Mouse (Mus musculus): ENCODE measurements around the gene Cd86. TPM values are rescaled to one million over a fixed set of nuclear protein-coding genes. Genes with fewer than 3 reads are reported as not detected.

Gene Cd86
- polyA plus RNA-seq, 1 experiment: 14.5 TPM

DNA sequence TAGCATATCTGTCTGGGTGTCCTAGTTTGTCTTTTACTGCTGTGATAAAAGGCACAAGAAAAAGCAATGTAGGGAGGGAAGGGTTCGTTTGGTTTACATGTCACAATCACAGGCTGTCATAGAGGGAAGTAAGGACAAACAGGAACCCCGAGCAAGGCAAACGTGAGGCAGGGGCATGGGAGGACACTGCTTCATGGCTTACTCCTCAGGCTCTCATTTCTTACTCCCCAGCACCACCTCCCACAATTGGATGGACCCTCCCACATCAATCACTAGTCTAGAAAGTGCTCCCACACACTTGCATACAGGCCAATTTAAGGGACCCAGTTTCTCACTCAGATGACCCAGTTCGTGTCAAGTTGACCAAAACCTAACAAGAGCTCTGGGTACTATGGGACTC, 29.1 kb downstream of the Cd86 start:
- H3K4me3 ChIP-seq (replicated peaks; ENCODE audit: control insufficient read depth, low read depth, low read length): no peak overlapping the region
- H3K4me1 ChIP-seq (ENCODE audit: control insufficient read depth, insufficient read depth, low read length): peaks cover 1% of the 10 kb centered on the region; the same call in 1 of the 2 replicates
- WGBS: 23% methylated on average over 4 of the region's 4 CpGs
- TF ChIP-seq CTCF (IDR thresholded peaks at IDR 0.05; ENCODE audit: control insufficient read depth, insufficient read depth, low read length) (no peak), POLR2A (IDR thresholded peaks at IDR 0.05; ENCODE audit: borderline replicate concordance, control insufficient read depth, low read depth, low read length) (no peak)
- no peak overlapping the region for H3K27ac ChIP-seq (ENCODE audit: control insufficient read depth, insufficient read depth, low read depth, low read length, poor library complexity)

DNA sequence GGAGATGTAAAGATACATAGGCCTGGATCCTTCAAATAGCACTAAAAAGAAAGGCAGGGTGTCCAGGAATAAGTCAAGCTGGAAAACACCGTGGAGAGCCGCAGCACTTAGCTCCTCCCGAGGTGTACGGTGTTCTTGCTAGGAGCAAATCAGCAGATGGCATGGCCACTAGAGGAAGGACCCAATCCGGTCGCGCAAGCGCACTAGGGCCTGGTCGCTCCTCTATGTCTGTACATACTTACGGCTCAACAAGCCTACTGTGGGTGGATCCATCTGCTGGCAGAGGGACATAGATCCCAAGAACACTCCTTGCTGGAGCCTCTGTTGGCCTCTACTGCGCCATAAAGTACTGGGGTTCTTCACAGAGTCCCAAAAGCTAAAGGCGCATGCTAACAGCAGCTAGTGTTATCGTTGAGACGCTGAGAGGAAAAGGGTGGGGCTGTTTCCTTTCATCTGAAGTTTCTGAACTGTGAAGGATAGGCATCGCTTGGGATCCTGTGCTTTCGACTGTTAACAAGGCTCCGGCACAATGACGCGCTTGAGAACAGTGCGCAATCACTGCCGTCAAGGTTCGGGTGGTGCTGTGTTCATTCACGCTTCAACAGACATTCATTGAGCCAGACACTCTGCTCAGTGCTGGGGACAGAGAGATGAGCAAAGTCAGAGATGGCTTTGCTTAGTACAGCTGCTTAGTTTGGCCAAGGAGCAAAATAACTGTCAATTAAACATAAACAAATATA, 30.7 kb downstream of the Cd86 start:
- Histone ChIP-seq H3K4me1 (ENCODE audit: control insufficient read depth, insufficient read depth, low read length) (peaks cover 1% of the 10 kb centered on the region; the same call in 1 of the 2 replicates), H3K4me3 (replicated peaks; ENCODE audit: control insufficient read depth, low read depth, low read length) (no peak overlapping the region), H3K27ac (ENCODE audit: control insufficient read depth, insufficient read depth, low read depth, low read length, poor library complexity) (no peak overlapping the region)
- TF ChIP-seq POLR2A (IDR thresholded peaks at IDR 0.05; ENCODE audit: borderline replicate concordance, control insufficient read depth, low read depth, low read length) (no peak), CTCF (IDR thresholded peaks at IDR 0.05; ENCODE audit: control insufficient read depth, insufficient read depth, low read length) (no peak)
- WGBS: 85% methylated on average over 23 of the region's 23 CpGs

DNA sequence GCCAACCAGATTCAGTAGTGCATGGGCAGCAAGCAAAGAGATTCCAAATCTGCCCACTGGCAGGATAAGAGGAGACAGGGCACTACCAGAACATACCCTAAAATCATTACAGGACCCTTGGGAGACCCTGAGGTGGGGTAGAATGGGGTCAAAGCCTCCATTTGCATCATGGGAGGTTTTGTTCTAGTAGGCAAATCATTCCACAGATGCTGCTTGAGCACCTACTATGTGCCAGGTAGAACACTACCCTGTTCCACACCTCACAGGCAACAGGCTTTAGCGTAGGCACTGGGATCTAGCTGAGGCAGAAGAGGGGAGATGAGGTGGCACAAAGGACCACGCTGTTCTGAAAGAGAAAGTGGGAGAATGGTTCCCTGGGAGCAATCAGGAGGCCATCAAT, 31.5 kb downstream of the Cd86 start:
- 82% methylated on average over 2 of the region's 2 CpGs for WGBS
- Histone ChIP-seq H3K27ac (ENCODE audit: control insufficient read depth, insufficient read depth, low read depth, low read length, poor library complexity) (no peak overlapping the region), H3K4me1 (ENCODE audit: control insufficient read depth, insufficient read depth, low read length) (peaks cover 1% of the 10 kb centered on the region; the same call in 1 of the 2 replicates), H3K4me3 (replicated peaks; ENCODE audit: control insufficient read depth, low read depth, low read length) (no peak overlapping the region)
- no peak for TF ChIP-seq POLR2A (IDR thresholded peaks at IDR 0.05; ENCODE audit: borderline replicate concordance, control insufficient read depth, low read depth, low read length)
- no peak for TF ChIP-seq CTCF (IDR thresholded peaks at IDR 0.05; ENCODE audit: control insufficient read depth, insufficient read depth, low read length)

GRCm38 (mm10) chr16:36632229-36632628, 33.7 kb downstream of the Cd86 start:
- H3K4me1 ChIP-seq (ENCODE audit: control insufficient read depth, insufficient read depth, low read length): peaks cover 1% of the 10 kb centered on the region; the same call in 1 of the 2 replicates
- WGBS: 59% methylated on average over 8 of the region's 8 CpGs
- no peak overlapping the region for H3K4me3 ChIP-seq (replicated peaks; ENCODE audit: control insufficient read depth, low read depth, low read length)
- no peak overlapping the region for H3K27ac ChIP-seq (ENCODE audit: control insufficient read depth, insufficient read depth, low read depth, low read length, poor library complexity)
- TF ChIP-seq POLR2A (IDR thresholded peaks at IDR 0.05; ENCODE audit: borderline replicate concordance, control insufficient read depth, low read depth, low read length): no peak
- TF ChIP-seq CTCF (IDR thresholded peaks at IDR 0.05; ENCODE audit: control insufficient read depth, insufficient read depth, low read length): no peak

- no peak overlapping the region for H3K4me3 ChIP-seq (replicated peaks; ENCODE audit: control insufficient read depth, low read depth, low read length)
- 49% methylated on average over 5 of the region's 5 CpGs for WGBS
Measured at GRCm38 (mm10) chr16:36631607-36632006, 34.3 kb downstream of the Cd86 start.

DNA sequence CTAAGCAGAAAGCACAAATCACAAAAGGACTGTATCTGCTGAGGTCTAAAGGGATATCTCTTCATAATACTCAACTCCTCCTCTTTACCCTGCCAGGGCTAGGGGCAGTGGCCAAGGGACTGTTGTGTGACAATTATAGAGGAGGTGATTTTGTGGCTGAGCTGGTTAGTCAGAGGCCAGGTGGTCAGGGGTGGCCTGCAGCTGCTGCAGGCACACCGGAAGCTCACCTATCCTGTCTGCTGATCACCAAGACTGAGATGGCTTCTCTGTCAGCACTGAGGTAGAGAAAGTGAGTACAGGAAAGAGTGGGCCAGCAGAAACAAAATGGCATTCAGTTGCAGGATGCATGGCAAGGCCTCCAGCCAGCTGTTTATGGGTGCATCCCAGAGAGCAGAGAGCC, 38.1 kb downstream of the Cd86 start:
- peaks cover 1% of the 10 kb centered on the region; the same call in 1 of the 2 replicates for H3K4me1 ChIP-seq (ENCODE audit: control insufficient read depth, insufficient read depth, low read length)
- TF ChIP-seq CTCF (IDR thresholded peaks at IDR 0.05; ENCODE audit: control insufficient read depth, insufficient read depth, low read length): no peak
- TF ChIP-seq POLR2A (IDR thresholded peaks at IDR 0.05; ENCODE audit: borderline replicate concordance, control insufficient read depth, low read depth, low read length): no peak
- 78% methylated on average over 1 of the region's 1 CpGs for WGBS
- no peak overlapping the region for H3K27ac ChIP-seq (ENCODE audit: control insufficient read depth, insufficient read depth, low read depth, low read length, poor library complexity)
- H3K4me3 ChIP-seq (replicated peaks; ENCODE audit: control insufficient read depth, low read depth, low read length): no peak overlapping the region

More at GRCm38 (mm10) chr16:36631607-36632006, 34.3 kb downstream of the Cd86 start:
- Histone ChIP-seq H3K4me1 (ENCODE audit: control insufficient read depth, insufficient read depth, low read length) (peaks cover 1% of the 10 kb centered on the region; the same call in 1 of the 2 replicates), H3K27ac (ENCODE audit: control insufficient read depth, insufficient read depth, low read depth, low read length, poor library complexity) (peak overlapping the region; percentile 66; the same call in 1 of the 2 replicates)
- no peak for TF ChIP-seq CTCF (IDR thresholded peaks at IDR 0.05; ENCODE audit: control insufficient read depth, insufficient read depth, low read length)
- no peak for TF ChIP-seq POLR2A (IDR thresholded peaks at IDR 0.05; ENCODE audit: borderline replicate concordance, control insufficient read depth, low read depth, low read length)

DNA sequence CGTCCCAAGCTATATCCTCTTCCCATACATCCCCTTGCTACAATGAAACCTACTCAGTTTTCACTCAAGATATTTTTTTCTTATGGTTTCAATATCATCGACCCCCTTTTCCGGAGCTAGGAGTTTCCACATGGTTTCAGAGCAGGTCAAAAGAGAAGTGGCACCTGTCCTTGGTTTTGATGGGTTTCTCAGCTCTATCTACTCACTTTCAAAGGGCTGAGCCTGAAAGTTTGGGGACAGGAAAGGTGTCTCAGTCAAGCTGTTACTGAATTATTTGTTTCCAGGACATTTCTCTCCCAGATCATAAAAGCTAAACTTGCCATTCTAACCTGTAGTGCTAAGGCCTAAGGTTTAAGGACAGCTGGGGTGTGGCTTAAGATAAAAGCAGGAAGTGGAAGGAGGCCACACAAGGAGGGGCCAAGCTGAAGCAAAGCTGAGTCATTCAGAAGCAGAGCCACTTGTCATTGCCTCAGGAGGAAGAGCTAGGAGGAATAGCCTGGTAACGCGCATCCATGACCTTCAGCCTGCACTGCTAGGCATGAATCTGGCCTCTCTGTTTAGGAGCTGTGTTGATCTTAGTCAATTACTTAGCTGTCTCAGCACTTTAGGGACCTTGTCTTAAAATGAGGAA, 39.2 kb downstream of the Cd86 start:
- Histone ChIP-seq H3K4me3 (replicated peaks; ENCODE audit: control insufficient read depth, low read depth, low read length) (no peak overlapping the region), H3K4me1 (ENCODE audit: control insufficient read depth, insufficient read depth, low read length) (peaks cover 1% of the 10 kb centered on the region; the same call in 1 of the 2 replicates), H3K27ac (ENCODE audit: control insufficient read depth, insufficient read depth, low read depth, low read length, poor library complexity) (no peak overlapping the region)
- no peak for TF ChIP-seq CTCF (IDR thresholded peaks at IDR 0.05; ENCODE audit: control insufficient read depth, insufficient read depth, low read length)
- 38% methylated on average over 5 of the region's 5 CpGs for WGBS

- TF ChIP-seq CTCF (IDR thresholded peaks at IDR 0.05; ENCODE audit: control insufficient read depth, insufficient read depth, low read length) (no peak), POLR2A (IDR thresholded peaks at IDR 0.05; ENCODE audit: borderline replicate concordance, control insufficient read depth, low read depth, low read length) (no peak)
- WGBS: 86% methylated on average over 1 of the region's 1 CpGs
- peaks cover 1% of the 10 kb centered on the region; the same call in 1 of the 2 replicates for H3K4me1 ChIP-seq (ENCODE audit: control insufficient read depth, insufficient read depth, low read length)
- no peak overlapping the region for H3K4me3 ChIP-seq (replicated peaks; ENCODE audit: control insufficient read depth, low read depth, low read length)
- no peak overlapping the region for H3K27ac ChIP-seq (ENCODE audit: control insufficient read depth, insufficient read depth, low read depth, low read length, poor library complexity)
Measured at GRCm38 (mm10) chr16:36625909-36626308, 40.0 kb downstream of the Cd86 start.

Data from bone marrow, adult 2 months (tissue).